Mouse (Mus musculus): ENCODE data around the gene Pkd1. TPM values are rescaled to one million over a fixed set of nuclear protein-coding genes. Genes with fewer than 3 reads are reported as not detected.

Gene Pkd1
- polyA plus RNA-seq (2016; fragmentation: Nextera tagmentation; extraction: Ambion mirVana), result 12.3 and 13.9 TPM in 2 replicates

DNA sequence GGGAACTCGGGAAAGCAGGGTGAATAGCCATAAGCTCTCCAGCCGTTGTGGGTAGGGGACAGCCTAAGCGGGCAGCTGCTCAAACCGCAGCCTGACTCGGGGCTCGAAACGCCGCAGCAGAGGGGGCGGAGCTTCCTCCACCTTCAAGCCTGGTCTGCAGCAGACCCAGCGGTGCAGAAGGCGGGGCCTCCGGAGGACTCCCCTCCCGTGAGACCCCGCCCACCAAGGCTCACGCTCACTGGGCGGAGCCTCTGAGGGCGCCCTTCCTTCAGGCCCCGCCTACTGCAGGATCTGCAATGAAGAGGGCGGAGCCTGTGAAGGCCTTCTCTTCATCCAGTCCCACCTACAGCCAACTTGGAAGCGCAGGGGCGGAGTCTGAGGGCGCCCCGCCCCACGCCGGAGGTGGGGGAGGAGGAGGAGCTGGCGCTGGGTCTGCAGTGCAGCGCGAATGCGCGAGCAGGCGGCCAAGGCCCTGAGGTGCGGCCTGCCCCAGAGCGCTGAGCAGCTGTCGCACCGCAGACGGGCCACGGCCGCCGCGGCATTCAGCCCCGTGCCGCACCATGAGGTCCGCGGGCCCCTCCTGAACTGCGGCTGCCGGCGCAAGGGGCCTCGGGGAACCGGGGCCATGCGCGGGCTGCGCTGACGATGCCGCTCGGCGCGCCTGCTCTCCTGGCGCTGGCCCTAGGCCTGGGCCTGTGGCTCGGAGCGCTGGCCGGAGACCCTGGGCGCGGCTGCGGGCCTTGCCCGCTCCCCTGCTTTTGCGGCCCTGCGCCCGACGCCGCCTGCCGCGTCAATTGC is at the start of gene Pkd1:
Pkd1 (plus strand) TSS at position 217 of the 798 bp plus-strand sequence.
- H3K9me3 ChIP-seq, result no peaks in the 10 kb centered on the region
- peak; percentile 100 for DNase-seq (ENCODE audit: low spot score)
- peak within 1 kb of the TSS; percentile 86 for H3K4me3 ChIP-seq
- peaks cover 20% of the 10 kb centered on the region for H3K27me3 ChIP-seq (ENCODE audit: insufficient read depth, poor library complexity, severe bottlenecking)
- H3K27ac ChIP-seq, result peak within 1 kb of the TSS; percentile 97
- H3K4me1 ChIP-seq, result peaks cover 23% of the 10 kb centered on the region
- H3K36me3 ChIP-seq, result peaks cover 4% of the 10 kb centered on the region
- WGBS, result under 1% methylated on average over 72 of the region's 72 CpGs

DNA sequence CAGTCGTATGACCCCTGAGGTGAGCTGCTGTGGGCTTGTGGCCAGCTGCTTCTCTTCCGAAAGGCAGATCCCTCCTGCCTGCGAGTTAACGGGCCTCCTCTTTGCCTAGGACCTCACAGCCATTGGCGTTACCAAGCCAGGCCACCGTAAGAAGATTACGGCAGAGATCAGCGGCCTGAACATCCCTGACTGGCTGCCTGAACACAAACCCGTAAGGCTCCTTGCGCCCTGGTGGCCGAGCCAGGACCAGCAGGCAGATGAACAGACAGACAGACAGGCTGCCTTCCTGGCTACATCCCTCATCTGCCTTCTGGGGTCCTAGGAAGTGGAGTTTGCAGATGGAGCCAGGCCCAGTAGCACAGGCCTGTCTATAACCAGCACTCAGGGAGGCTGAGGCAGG is 47.4 kb upstream of the Pkd1 start:
- peaks cover 8% of the 10 kb centered on the region; the same call in 1 of the 2 replicates for H3K36me3 ChIP-seq
- H3K4me1 ChIP-seq, result peaks cover 15% of the 10 kb centered on the region
- no peak overlapping the region; the same call in 1 of the 2 replicates for H3K4me3 ChIP-seq
- peaks cover 69% of the 10 kb centered on the region for H3K27me3 ChIP-seq (ENCODE audit: insufficient read depth, poor library complexity, severe bottlenecking)
- 35% methylated on average over 11 of the region's 11 CpGs for WGBS
- H3K27ac ChIP-seq, result no peak overlapping the region
- no peak for DNase-seq (ENCODE audit: low spot score)
- no peaks in the 10 kb centered on the region for H3K9me3 ChIP-seq

DNA sequence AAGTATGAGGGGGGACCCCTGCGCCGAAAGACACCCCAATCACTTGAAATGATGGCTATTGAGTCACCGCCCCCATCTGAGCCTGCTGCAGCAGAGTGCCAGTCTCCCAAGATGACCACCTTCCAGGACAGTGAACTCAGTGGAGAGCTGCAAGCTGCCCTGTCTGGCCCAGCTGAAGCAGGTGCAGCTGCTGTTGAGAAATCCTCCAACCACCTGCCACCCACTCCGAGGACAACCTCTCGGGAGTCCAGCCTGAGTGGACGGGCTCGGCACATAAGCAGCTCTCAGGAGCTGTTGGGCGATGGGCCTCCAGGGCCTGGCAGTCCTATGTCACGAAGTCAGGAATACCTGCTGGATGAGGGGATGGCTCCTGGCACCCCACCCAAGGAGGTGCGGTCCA is 45.5 kb upstream of the Pkd1 start:
- Histone ChIP-seq H3K27ac (no peak overlapping the region), H3K9me3 (no peaks in the 10 kb centered on the region), H3K36me3 (peaks cover 26% of the 10 kb centered on the region), H3K4me3 (no peak overlapping the region), H3K4me1 (peaks cover 18% of the 10 kb centered on the region), H3K27me3 (ENCODE audit: insufficient read depth, poor library complexity, severe bottlenecking) (peaks cover 68% of the 10 kb centered on the region)
- no peak for DNase-seq (ENCODE audit: low spot score)
- WGBS, result 89% methylated on average over 10 of the region's 10 CpGs

DNA sequence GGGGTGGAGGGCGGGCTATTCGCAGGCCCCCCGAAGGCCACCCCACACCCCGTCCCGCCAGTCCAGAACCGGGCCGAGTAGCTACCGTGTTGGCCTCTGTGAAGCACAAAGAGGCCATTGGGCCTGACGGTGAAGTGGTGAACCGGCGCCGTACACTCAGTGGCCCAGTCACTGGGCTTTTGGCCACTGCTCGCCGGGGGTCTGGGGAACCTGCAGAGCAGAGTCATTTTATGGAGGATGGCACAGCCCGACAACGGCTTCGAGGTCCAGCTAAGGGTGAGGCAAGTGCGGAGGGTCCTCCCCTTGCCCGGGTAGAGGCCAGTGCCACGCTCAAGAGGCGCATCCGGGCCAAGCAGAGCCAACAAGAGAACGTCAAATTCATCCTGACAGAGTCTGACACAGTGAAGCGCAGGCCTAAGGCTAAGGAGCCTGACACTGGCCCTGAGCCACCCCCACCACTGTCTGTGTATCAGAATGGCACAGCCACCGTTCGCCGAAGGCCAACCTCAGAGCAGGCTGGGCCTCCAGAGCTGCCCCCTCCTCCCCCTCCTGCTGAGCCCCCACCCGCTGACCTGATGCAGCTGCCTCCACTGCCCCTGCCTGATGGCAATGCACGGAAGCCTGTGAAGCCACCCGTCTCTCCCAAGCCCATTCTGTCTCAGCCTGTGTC is 44.2 kb upstream of the Pkd1 start:
- 88% methylated on average over 30 of the region's 30 CpGs for WGBS
- peaks cover 39% of the 10 kb centered on the region for H3K36me3 ChIP-seq
- H3K27ac ChIP-seq, result no peak overlapping the region

DNA sequence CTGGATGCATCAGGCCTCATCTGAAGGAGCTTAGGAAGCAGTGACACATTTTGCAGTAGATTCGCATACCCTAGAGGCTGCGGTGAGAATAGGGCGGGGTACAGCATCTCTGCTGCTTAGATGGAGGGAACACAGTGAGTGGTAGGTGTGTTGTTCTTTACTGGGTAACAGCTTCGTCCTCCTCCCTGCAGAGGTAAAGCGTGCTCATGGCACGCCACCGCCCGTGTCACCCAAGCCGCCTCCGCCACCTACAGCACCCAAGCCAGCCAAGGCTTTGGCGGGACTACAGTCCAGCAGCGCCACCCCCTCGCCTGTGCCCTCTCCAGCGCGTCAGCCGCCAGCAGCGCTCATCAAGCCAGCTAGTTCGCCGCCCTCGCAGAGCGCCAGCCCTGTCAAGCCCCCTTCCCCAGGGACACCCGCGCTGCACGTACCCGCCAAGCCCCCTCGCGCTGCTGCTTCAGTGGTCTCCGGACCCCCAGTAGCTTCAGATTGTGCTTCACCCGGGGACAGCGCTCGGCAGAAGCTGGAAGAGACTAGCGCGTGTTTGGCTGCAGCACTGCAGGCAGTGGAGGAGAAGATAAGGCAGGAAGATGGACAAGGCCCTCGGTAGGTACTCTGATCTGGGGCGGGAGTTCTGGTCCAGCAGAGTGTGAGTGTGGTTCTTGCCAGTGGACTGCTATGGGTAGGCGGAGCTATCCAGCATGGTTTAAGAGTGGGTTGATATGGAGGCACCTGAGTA is 43.1 kb upstream of the Pkd1 start:
- DNase-seq (ENCODE audit: low spot score), result no peak
- 19% methylated on average over 36 of the region's 36 CpGs for WGBS

More for the DNA sequence above, 44.2 kb upstream of the Pkd1 start:
- Histone ChIP-seq H3K4me3 (no peak overlapping the region), H3K9me3 (no peaks in the 10 kb centered on the region), H3K4me1 (peaks cover 18% of the 10 kb centered on the region), H3K27me3 (ENCODE audit: insufficient read depth, poor library complexity, severe bottlenecking) (peaks cover 58% of the 10 kb centered on the region)
- no peak for DNase-seq (ENCODE audit: low spot score)

DNA sequence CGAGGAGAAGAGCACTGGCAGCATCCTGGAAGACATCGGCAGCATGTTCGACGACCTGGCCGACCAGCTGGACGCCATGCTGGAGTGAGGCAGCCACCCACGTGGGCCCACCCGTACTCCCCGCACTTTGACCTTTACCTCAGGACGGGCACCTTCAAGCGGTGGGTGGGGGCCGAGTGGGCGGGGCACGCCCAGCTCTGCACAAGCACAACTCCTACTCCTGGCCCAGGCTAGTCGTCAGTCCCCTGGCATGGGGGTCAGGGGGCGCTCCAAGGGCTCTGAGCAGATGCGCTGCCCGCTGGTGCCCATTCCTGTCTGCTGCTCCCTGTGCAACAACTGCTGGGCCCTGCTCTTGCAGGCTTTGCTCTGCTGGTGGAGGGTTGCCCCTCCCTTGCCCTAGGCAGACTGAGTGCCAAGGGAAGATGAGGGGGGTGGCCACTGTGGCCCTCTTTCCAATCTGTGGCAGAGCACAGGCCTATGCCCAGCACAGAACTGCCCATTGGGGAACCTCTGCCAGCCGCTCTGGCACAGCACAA is 42.4 kb upstream of the Pkd1 start:
- Histone ChIP-seq H3K27me3 (ENCODE audit: insufficient read depth, poor library complexity, severe bottlenecking) (peaks cover 49% of the 10 kb centered on the region), H3K9me3 (no peaks in the 10 kb centered on the region), H3K4me3 (peak overlapping the region; percentile 49), H3K27ac (no peak overlapping the region), H3K4me1 (peaks cover 13% of the 10 kb centered on the region), H3K36me3 (peaks cover 57% of the 10 kb centered on the region)
- 40% methylated on average over 19 of the region's 19 CpGs for WGBS
- no peak for DNase-seq (ENCODE audit: low spot score)

More for the DNA sequence above, 43.1 kb upstream of the Pkd1 start:
- peaks cover 18% of the 10 kb centered on the region for H3K4me1 ChIP-seq
- H3K27me3 ChIP-seq (ENCODE audit: insufficient read depth, poor library complexity, severe bottlenecking), result peaks cover 53% of the 10 kb centered on the region
- H3K27ac ChIP-seq, result peak overlapping the region; percentile 38; the same call in 1 of the 2 replicates
- peak overlapping the region; percentile 49 for H3K4me3 ChIP-seq
- H3K36me3 ChIP-seq, result peaks cover 50% of the 10 kb centered on the region
- no peaks in the 10 kb centered on the region for H3K9me3 ChIP-seq

DNA sequence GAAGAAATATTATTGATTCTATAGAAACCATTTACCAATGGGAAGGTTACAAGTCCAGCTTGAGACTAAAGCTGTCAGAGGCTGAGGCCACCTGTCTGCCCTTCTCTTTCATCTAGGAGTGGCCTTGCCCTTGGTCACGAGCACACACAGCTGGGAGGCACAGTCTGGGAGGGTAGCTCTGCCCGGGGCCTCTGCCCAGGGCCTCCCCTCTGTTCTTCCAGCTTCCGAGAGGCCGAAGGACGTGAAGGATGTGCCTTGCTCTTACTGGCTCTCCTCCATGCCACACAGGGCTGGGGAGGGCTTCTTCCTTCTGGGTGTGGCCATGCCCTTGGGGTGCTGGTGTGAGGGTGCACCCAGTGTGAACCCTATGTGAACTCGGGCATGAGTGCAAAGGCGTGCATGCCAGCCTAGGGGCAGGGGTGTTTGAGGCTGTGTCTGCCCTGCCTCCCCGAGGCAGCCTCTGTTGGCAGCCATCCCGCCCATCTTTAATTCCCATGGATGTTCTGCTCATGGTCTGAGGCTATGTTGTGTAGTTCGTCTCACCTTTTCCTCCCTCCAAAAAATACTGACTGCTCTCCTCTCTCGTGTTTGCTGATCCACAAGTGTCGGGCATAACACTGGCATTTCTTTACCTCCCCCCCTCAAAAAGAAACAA is 41.7 kb upstream of the Pkd1 start:
- H3K36me3 ChIP-seq, result peaks cover 62% of the 10 kb centered on the region

DNA sequence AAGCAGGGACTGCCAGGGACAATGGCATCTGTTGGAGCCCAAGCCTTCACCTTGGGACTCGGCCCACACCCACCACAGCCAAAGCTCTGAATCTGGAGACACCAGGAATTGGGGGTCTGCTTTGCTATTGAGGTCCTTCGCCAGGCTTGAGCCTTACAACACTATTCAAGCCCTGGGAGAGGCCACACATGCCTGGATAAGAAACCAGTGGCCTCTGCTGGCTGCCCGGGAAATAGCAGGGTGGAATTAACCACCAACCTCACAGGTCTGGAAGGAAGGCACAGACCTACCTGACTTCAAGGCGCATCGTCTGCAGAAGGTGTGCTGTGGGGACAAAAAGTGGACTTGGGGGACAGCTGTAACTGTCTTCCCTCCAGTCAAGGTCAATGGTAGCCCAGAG is 36.0 kb upstream of the Pkd1 start:
- H3K27ac ChIP-seq, result no peak overlapping the region
- peaks cover 98% of the 10 kb centered on the region for H3K36me3 ChIP-seq
- peaks cover 11% of the 10 kb centered on the region; the same call in 1 of the 2 replicates for H3K4me1 ChIP-seq
- no peaks in the 10 kb centered on the region for H3K9me3 ChIP-seq
- no peak for DNase-seq (ENCODE audit: low spot score)
- H3K4me3 ChIP-seq, result no peak overlapping the region
- no peaks in the 10 kb centered on the region for H3K27me3 ChIP-seq (ENCODE audit: insufficient read depth, poor library complexity, severe bottlenecking)
- WGBS, result 54% methylated on average over 5 of the region's 5 CpGs

More for the DNA sequence above, 41.7 kb upstream of the Pkd1 start:
- H3K4me1 ChIP-seq, result peaks cover 13% of the 10 kb centered on the region
- 83% methylated on average over 12 of the region's 12 CpGs for WGBS
- no peaks in the 10 kb centered on the region for H3K9me3 ChIP-seq
- H3K27me3 ChIP-seq (ENCODE audit: insufficient read depth, poor library complexity, severe bottlenecking), result peaks cover 44% of the 10 kb centered on the region
- H3K4me3 ChIP-seq, result no peak overlapping the region
- no peak overlapping the region for H3K27ac ChIP-seq
- no peak for DNase-seq (ENCODE audit: low spot score)

DNA sequence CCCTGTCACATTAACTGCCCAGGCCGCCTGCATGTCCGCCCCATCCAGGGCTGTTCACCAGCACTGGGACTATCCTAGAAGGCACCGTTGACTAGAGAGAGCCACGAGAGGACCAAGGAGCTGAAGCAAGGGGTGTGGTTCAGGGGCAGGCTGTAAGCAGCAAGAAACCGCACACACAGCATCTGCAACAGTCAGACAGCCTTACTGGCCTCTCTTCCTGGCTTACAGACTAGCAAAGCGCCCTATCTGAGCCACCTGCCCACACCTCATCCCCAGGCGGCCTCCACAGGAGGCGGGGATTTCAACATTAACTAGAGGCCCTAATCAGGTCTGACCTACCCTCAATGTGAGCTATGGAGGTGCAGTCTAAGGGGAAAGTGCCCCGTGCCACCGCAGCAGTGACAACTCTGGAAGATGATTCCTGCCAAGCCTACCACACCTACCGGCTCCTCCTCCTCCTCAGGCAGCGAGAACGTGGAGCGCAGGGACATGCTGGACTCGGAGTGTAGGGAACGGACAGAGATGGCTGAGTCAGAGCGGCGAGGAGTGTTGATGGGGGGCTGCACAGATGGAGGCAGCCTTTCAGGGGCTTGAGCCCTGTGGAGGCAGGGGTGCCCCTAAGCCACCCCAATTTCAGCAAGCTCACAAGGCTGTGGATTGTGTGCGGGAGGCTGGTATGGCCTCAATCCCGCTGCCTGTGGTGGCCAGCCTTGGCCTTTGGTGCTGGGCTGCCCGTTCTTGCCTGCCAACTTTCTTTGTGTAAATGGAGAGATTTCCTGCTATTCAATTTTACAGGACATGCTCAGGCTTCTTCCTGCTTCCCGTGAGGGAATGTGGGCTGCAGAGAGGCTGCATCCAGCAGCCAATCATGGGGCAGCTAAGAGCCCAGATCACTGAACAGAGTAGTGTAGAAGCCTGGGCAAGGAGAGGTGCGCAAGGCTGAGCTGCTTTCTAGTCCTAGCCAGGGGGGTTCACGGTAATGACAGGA is 35.1 kb upstream of the Pkd1 start:
- Histone ChIP-seq H3K4me1 (peaks cover 11% of the 10 kb centered on the region; the same call in 1 of the 2 replicates), H3K36me3 (peaks cover 98% of the 10 kb centered on the region), H3K27me3 (ENCODE audit: insufficient read depth, poor library complexity, severe bottlenecking) (no peaks in the 10 kb centered on the region), H3K4me3 (no peak overlapping the region), H3K9me3 (no peaks in the 10 kb centered on the region), H3K27ac (peak overlapping the region; percentile 31)
- no peak for DNase-seq (ENCODE audit: low spot score)
- WGBS, result 83% methylated on average over 24 of the region's 24 CpGs

DNA sequence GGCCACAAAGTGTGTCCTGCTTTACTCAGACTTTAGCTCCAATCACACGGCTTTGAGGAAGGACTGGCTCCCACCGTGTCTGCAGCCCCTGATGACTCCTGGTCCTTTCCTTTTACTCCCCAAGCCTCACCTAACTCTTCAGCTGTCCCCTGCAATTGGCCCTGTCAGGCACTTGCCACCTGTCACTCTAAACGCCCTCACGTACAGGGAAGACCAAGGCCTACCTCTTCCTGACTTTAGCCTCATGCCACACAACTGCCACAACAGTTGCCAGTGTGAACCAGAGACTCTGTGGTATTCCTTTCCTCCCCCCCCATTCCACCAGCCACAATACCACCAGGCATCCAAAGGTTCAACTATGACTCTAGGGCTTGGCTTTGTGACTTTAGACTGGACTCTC is 29.2 kb upstream of the Pkd1 start:
- Histone ChIP-seq H3K9me3 (no peaks in the 10 kb centered on the region), H3K27ac (no peak overlapping the region), H3K4me1 (peaks cover 10% of the 10 kb centered on the region; the same call in 1 of the 2 replicates), H3K27me3 (ENCODE audit: insufficient read depth, poor library complexity, severe bottlenecking) (no peaks in the 10 kb centered on the region), H3K36me3 (peaks cover 62% of the 10 kb centered on the region), H3K4me3 (no peak overlapping the region)
- DNase-seq (ENCODE audit: low spot score), result no peak
- 90% methylated on average over 4 of the region's 4 CpGs for whole genome bisulfite sequencing

DNA sequence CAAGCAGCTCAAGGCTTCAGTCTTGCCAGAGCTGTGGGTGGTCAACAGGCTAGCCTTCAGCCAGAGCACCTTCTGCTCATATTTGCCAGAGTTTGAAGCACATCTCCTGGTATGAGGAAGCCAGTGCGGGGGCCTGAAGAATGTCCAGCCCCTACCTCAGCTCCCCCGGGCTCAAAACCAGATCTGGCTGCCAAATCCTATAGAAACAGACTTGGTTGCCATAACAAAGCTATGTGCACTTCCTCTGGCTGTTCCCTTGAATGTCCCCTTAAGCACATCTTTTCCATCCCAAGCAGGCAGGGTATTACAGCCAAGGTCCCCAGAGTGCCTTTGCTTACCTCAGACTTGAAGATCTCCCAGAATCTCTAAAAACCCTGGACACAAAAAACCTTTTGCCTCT is 24.9 kb upstream of the Pkd1 start:
- Histone ChIP-seq H3K9me3 (no peaks in the 10 kb centered on the region), H3K27ac (no peak overlapping the region), H3K27me3 (ENCODE audit: insufficient read depth, poor library complexity, severe bottlenecking) (no peaks in the 10 kb centered on the region), H3K36me3 (peaks cover 31% of the 10 kb centered on the region), H3K4me1 (peaks cover 24% of the 10 kb centered on the region), H3K4me3 (no peak overlapping the region)
- no peak for DNase-seq (ENCODE audit: low spot score)
- WGBS, result 61% methylated on average over 2 of the region's 2 CpGs
